In the genomic region with DNA sequence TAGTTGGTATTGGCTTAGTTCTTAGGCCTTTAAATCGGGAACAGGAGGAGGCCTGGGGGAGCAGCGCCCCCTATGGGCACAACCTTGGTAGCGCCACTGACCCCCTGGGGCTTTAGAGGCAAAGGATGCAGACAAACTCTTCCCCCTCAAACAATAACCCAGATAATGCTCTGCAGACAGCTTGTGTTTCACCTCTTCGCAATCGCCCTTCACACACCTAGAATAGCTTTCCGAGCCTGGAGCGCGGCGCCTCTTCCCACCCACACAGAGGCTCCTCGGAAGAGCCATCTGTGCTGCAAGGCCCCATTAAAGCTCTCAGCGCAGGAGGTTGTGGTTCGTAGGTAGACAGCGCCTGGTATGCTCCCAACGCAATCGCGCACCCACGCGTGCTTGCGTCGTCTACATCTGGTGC, we compare ENCODE assay signal across 11 mouse cellular contexts. TPM values are rescaled to one million over a fixed set of nuclear protein-coding genes. Genes with fewer than 3 reads are reported as not detected.
DNase-seq lines count a peak whose midpoint lies in the region; ATAC-seq and TF ChIP-seq lines count a peak whose summit lies in the region.
"Had no signal": no experiment of that assay in that cellular context is flagged by ENCODE, and none has a peak within 500 bp of the region (broad histone marks: within the 10 kb centered on the region; RNA-seq: fewer than 3 reads in every experiment).

No protein-coding gene starts in this region.

- no peak overlapping the region for H3K4me3 ChIP-seq in liver, embryonic 11.5 days (ENCODE audit: low read depth, low read length)
- H3K4me3 ChIP-seq in cortical plate, adult 2 months (ENCODE audit: insufficient read depth, low read length) = no peak overlapping the region

- H3K9me3 ChIP-seq in liver, embryonic 11.5 days (ENCODE audit: control insufficient read depth, low read length) = no peaks in the 10 kb centered on the region

- H3K9ac ChIP-seq in liver, embryonic 11.5 days (ENCODE audit: low read depth, low read length) = no peak overlapping the region

- peak; percentile 45 for DNase-seq in liver
- DNase-seq in liver, embryonic 11.5 days (ENCODE audit: low spot score) = no peak
- DNase-seq in R1 (ENCODE audit: low read depth, low spot score) = peak; percentile 70
- DNase-seq in right cerebral cortex, adult 2 months (ENCODE audit: low spot score in 2 of 2) = peak; percentile 85 to 88
- no peak for DNase-seq in adrenal gland, postnatal 10 days
- DNase-seq in kidney, postnatal 4 days = no peak
- DNase-seq: gastrocnemius, postnatal 10 days had no signal

- no peaks in the 10 kb centered on the region; the same call in 1 of the 2 replicates for H3K36me3 ChIP-seq in liver, embryonic 11.5 days (ENCODE audit: control insufficient read depth, insufficient read depth, low read length)

- peaks cover 16% of the 10 kb centered on the region for H3K4me1 ChIP-seq in liver, embryonic 11.5 days (replicated peaks; ENCODE audit: control insufficient read depth, insufficient read depth, low read length)
- peaks cover 2% of the 10 kb centered on the region; the same call in 1 of the 2 replicates for H3K4me1 ChIP-seq in cortical plate, adult 2 months (ENCODE audit: control insufficient read depth, insufficient read depth, low read length)

- 76% methylated on average over 20 of the region's 20 CpGs for WGBS in liver, embryonic 11.5 days

- no peak for TF ChIP-seq POLR2A in cortical plate, adult 2 months (IDR thresholded peaks at IDR 0.05; ENCODE audit: extremely low read depth, insufficient read depth, low read length)

- no peak overlapping the region for H3K4me2 ChIP-seq in liver, embryonic 11.5 days

- no peaks in the 10 kb centered on the region for H3K27me3 ChIP-seq in liver, embryonic 11.5 days (replicated peaks; ENCODE audit: control insufficient read depth, insufficient read depth, low read length)

- no peak for ATAC-seq in liver, embryonic 11.5 days (replicated peaks; ENCODE audit: low FRiP score)
- no peak for ATAC-seq in erythroblast, adult 5-6 weeks (replicated peaks; ENCODE audit: low FRiP score, poor library complexity, severe bottlenecking)

- TF ChIP-seq CTCF in cortical plate, adult 2 months (IDR thresholded peaks at IDR 0.05; ENCODE audit: extremely low read depth, insufficient read depth, low read length) = peak; percentile 37

- no peak overlapping the region for H3K27ac ChIP-seq in liver, embryonic 11.5 days (ENCODE audit: low read depth, low read length)
- H3K27ac ChIP-seq in cortical plate, adult 2 months (ENCODE audit: insufficient read depth, low read length) = 0 out of 2 replicates have a peak overlapping the region, but pooled peaks have one; percentile 47

RNA-seq across cellular contexts. Expression of gene Rps10, which starts 2.5 kb away (rescaled TPM):
- polyA plus RNA-seq in liver, embryonic 11.5 days (2014; fragmentation: Nextera tagmentation; extraction: Ambion mirVana) = 1,138 and 1,235 TPM in 2 replicates
- polyA plus RNA-seq in cortical plate, adult 2 months (2012; rRNA removed) = 525 and 561 TPM in 2 replicates
- total RNA-seq in adrenal gland, postnatal 10 days (2021) = 1,000 to 10,000 TPM in 1 of 2 experiments, 100 to 1,000 TPM in 1; 973 to 1,027 TPM
- 540 and 553 TPM in 2 replicates for total RNA-seq in erythroblast, adult 5-6 weeks (2015; ENCODE audit: low replicate concordance)
- total RNA-seq in erythroblast, adult 5-6 weeks (2017; ENCODE audit: low replicate concordance) = 311 and 359 TPM in 2 replicates

RNA-seq across cellular contexts. Expression of gene RPS10-NUDT3, which starts 3.9 kb away (rescaled TPM):
- polyA plus RNA-seq in liver, embryonic 11.5 days (2014; fragmentation: Nextera tagmentation; extraction: Ambion mirVana) = not detected in 2 replicates
- polyA plus RNA-seq in cortical plate, adult 2 months (2012; rRNA removed) = 0.15 and 0.47 TPM in 2 replicates
- 1 to 10 TPM in 1 of 2 experiments, not detected in 1; 1.2 TPM for total RNA-seq in adrenal gland, postnatal 10 days (2021)
- not detected in 2 replicates for total RNA-seq in erythroblast, adult 5-6 weeks (2015; ENCODE audit: low replicate concordance)
- total RNA-seq in erythroblast, adult 5-6 weeks (2017; ENCODE audit: low replicate concordance) = not detected in 2 replicates
- total RNA-seq: gastrocnemius, postnatal 10 days had no signal
- polyA plus RNA-seq: limb, embryonic 11.5 days; neural tube, embryonic 14.5 days had no signal

RNA-seq across cellular contexts. Expression of gene Nudt3, which starts 15.6 kb away (rescaled TPM):
- polyA plus RNA-seq in liver, embryonic 11.5 days (2014; fragmentation: Nextera tagmentation; extraction: Ambion mirVana) = 19.6 and 26.1 TPM in 2 replicates
- polyA plus RNA-seq in cortical plate, adult 2 months (2012; rRNA removed) = 371 and 398 TPM in 2 replicates
- 100 to 1,000 TPM; 166 to 171 TPM for total RNA-seq in adrenal gland, postnatal 10 days (2021)
- total RNA-seq in erythroblast, adult 5-6 weeks (2015; ENCODE audit: low replicate concordance) = 16.9 and 23.6 TPM in 2 replicates
- 26.0 and 34.3 TPM in 2 replicates for total RNA-seq in erythroblast, adult 5-6 weeks (2017; ENCODE audit: low replicate concordance)

RNA-seq across cellular contexts. Expression of gene Pacsin1, which starts 16.4 kb away (rescaled TPM):
- polyA plus RNA-seq in liver, embryonic 11.5 days (2014; fragmentation: Nextera tagmentation; extraction: Ambion mirVana) = 0.71 and 0.75 TPM in 2 replicates
- polyA plus RNA-seq in cortical plate, adult 2 months (2012; rRNA removed) = 254 and 258 TPM in 2 replicates
- total RNA-seq in adrenal gland, postnatal 10 days (2021) = 1 to 10 TPM; 3.2 to 4.6 TPM
- not detected in 2 replicates for total RNA-seq in erythroblast, adult 5-6 weeks (2015; ENCODE audit: low replicate concordance)
- not detected in 2 replicates for total RNA-seq in erythroblast, adult 5-6 weeks (2017; ENCODE audit: low replicate concordance)

Comparison
In these comparisons a context has a peak if more than half of its experiments do, and no peak if none do; other contexts are left out.
1. DNase-seq: peak in liver (single experiment), R1 (single experiment) and right cerebral cortex, adult 2 months (2 of 2); none in liver, embryonic 11.5 days (single experiment), adrenal gland, postnatal 10 days (single experiment) and kidney, postnatal 4 days (0 of 2).
2. RNA of gene Nudt3, which starts 15.6 kb away (total RNA-seq): 166 to 171 TPM in adrenal gland, postnatal 10 days; 16.9 to 34.3 TPM in erythroblast, adult 5-6 weeks; every median in the first group is over 4 times any median in the second.